Mouse (Mus musculus): Measurements from ENCODE around the gene Ranbp3. TPM values are rescaled to one million over a fixed set of nuclear protein-coding genes. Genes with fewer than 3 reads are reported as not detected.
"Not testable (repeated sequence)": the region's sequence is repeated elsewhere in the genome, so short reads cannot be mapped to it uniquely, and the experiment has no call there.

The Ranbp3 gene
- polyA plus RNA-seq (2011; ENCODE audit: insufficient read depth, insufficient read length, low read depth, missing spikeins): 72.6 and 75.6 TPM in 2 replicates

DNA sequence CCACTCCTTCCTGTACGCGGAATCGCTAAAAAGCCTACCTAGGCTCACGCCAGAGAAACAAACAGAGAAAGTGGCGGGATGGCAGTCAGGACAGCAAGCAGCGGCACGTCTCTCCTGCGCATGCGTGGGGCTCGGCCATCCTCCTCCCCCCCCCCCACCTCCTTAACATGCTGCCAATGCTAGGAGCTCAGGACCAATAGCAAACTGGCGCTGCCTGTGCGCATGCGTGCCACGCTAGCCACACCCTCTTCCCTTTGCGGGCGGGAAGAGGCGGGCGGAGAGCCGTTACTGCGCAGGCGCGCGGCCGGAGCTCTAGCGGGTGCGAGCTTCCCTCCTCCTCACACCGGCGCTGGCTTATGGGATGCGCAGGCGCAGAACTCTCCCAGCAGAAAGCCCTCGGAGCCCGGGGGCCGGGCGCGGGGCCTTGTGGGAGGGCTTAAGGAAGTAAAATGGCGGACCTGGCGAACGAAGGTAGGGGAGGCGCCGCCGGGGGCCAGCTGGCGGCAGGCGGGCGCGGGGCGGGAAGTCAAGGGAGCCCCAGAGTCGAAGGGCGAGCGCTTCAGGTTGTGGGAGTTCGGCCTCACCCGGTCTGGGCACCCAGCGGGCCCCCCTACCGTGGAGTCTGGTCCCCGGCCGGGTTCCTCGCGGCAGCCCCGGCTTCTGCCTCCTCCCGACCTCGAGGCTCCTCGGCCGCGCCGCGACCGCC lies at the start of gene Ranbp3:
TSS of gene Ranbp3 (plus strand) at position 354 of the 706 bp plus-strand sequence.
- Histone ChIP-seq H3K4me3 (ENCODE audit: low read depth, low read length) (peak within 1 kb of the TSS; percentile 91), H3K27ac (ENCODE audit: insufficient read depth, low read length) (peak within 1 kb of the TSS; percentile 88), H3K27me3 (ENCODE audit: control insufficient read depth, insufficient read depth, low read length, poor library complexity, severe bottlenecking) (no peaks in the 10 kb centered on the region), H3K36me3 (ENCODE audit: control insufficient read depth, insufficient read depth, low read length, poor library complexity, severe bottlenecking) (0 out of 2 replicates have a peak, but pooled peaks cover 3% of the 10 kb centered on the region), H3K9me3 (replicated peaks; ENCODE audit: control insufficient read depth, insufficient read depth, low read length, poor library complexity, severe bottlenecking) (no peaks in the 10 kb centered on the region), H3K9ac (ENCODE audit: low read depth, poor library complexity, severe bottlenecking) (peak within 1 kb of the TSS; percentile 99), H3K4me1 (ENCODE audit: control insufficient read depth, insufficient read depth, low read length) (no peaks in the 10 kb centered on the region)
- no peak for TF ChIP-seq CTCF (IDR thresholded peaks at IDR 0.05; ENCODE audit: low read depth, low read length)
- TF ChIP-seq POLR2A (IDR thresholded peaks at IDR 0.05; ENCODE audit: insufficient read depth, low read length): peak; percentile 78
- no peak for TF ChIP-seq EP300 (IDR thresholded peaks at IDR 0.05; ENCODE audit: insufficient read depth, low read depth, low read length)

DNA sequence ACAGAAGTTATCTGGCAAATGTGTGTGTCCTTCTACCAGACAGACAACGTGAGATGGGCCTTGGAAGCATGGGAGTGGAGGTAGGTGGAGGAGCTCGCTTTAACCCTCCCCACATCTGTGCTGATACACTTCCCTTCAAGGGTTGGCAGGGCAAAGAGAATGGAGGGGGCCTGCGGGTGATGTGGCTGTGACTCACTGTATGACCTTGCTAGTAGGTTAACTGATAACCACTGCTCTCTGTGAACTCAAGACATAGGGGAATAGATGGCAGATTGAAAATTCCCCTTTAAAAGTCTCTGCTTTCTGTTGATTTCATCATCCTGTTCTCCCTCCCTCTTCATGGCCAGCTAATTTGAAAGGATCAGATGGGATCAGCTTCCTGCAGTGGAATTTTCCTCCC lies 47.6 kb upstream of the Ranbp3 start:
- no peaks in the 10 kb centered on the region for H3K9me3 ChIP-seq (replicated peaks; ENCODE audit: control insufficient read depth, insufficient read depth, low read length, poor library complexity, severe bottlenecking)
- H3K27ac ChIP-seq (ENCODE audit: insufficient read depth, low read length): no peak overlapping the region
- no peaks in the 10 kb centered on the region for H3K27me3 ChIP-seq (ENCODE audit: control insufficient read depth, insufficient read depth, low read length, poor library complexity, severe bottlenecking)
- peaks cover 2% of the 10 kb centered on the region for H3K4me1 ChIP-seq (ENCODE audit: control insufficient read depth, insufficient read depth, low read length)
- 0 out of 2 replicates have a peak overlapping the region, but pooled peaks have one; percentile 2 for H3K4me3 ChIP-seq (ENCODE audit: low read depth, low read length)
- no peak overlapping the region for H3K9ac ChIP-seq (ENCODE audit: low read depth, poor library complexity, severe bottlenecking)
- no peak for TF ChIP-seq POLR2A (IDR thresholded peaks at IDR 0.05; ENCODE audit: insufficient read depth, low read length)
- peaks cover 8% of the 10 kb centered on the region for H3K36me3 ChIP-seq (ENCODE audit: control insufficient read depth, insufficient read depth, low read length, poor library complexity, severe bottlenecking)

DNA sequence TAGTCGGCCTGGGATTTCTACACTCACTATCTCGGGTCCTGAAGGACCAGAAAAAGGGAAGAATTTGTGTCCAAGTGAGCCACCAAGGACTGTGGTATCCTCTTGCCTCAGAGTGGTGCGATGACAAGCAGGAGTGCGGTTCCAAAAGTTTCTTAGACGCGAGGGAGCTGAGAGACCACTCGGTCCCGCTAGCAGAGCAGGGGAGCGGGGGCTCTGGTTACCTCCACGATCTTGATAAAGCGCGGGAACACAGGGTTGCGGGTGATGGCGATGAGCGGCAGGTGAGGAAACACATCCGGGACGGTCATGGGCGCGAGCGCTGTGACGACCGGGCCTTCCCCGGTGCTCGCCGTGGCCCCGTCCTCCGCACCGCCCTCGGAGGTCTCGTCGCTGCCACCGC lies 46.8 kb upstream of the Ranbp3 start:
- no peaks in the 10 kb centered on the region for H3K27me3 ChIP-seq (ENCODE audit: control insufficient read depth, insufficient read depth, low read length, poor library complexity, severe bottlenecking)
- H3K36me3 ChIP-seq (ENCODE audit: control insufficient read depth, insufficient read depth, low read length, poor library complexity, severe bottlenecking): peaks cover 4% of the 10 kb centered on the region
- H3K9ac ChIP-seq (ENCODE audit: low read depth, poor library complexity, severe bottlenecking): peak overlapping the region; percentile 74
- no peaks in the 10 kb centered on the region for H3K9me3 ChIP-seq (replicated peaks; ENCODE audit: control insufficient read depth, insufficient read depth, low read length, poor library complexity, severe bottlenecking)
- TF ChIP-seq POLR2A (IDR thresholded peaks at IDR 0.05; ENCODE audit: insufficient read depth, low read length) (no peak), CTCF (IDR thresholded peaks at IDR 0.05; ENCODE audit: low read depth, low read length) (no peak), EP300 (IDR thresholded peaks at IDR 0.05; ENCODE audit: insufficient read depth, low read depth, low read length) (no peak)
- H3K4me1 ChIP-seq (ENCODE audit: control insufficient read depth, insufficient read depth, low read length): peaks cover 2% of the 10 kb centered on the region
- H3K4me3 ChIP-seq (ENCODE audit: low read depth, low read length): peak overlapping the region; percentile 95
- no peak overlapping the region for H3K27ac ChIP-seq (ENCODE audit: insufficient read depth, low read length)

DNA sequence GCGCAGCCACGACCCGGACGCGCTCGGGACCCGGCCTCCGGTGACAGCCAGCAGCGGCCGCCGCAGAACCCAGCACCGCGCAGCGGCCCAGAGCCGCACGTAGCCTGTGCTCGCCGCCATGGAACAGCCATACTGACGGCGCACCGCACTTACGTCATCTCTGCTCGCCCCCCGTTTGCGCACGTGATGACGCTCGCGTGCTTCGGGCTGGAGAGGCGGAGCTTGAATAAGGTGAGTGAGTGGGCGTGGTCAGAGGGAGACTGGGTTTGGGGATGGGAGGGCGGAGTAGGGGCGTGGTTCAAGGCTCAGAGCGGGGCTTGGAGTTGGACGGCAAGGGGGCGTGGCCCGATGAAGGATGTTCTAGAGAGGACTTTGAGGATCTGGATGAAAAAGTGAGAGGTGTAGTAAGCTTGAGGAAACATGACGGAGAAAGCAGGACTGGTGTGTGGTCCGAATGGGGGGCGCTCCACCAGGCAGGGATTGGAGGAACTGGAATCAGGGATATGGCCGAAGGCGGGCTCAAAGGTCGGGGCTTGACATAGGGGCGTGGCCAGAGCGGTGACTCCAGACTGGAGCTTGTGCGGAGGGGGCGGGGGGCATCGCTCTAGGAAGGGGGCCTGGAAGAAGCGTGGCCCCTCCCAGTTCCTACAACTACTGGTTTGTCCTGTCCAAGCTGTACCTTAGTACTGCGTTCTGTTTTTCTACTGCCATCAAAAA lies 46.2 kb upstream of the Ranbp3 start, which contains the start of gene Lonp1:
TSS of gene Lonp1 (minus strand) at position 134 of the 717 bp plus-strand sequence.
- Histone ChIP-seq H3K4me1 (ENCODE audit: control insufficient read depth, insufficient read depth, low read length) (peaks cover 2% of the 10 kb centered on the region), H3K27ac (ENCODE audit: insufficient read depth, low read length) (peak within 1 kb of the TSS; percentile 54), H3K36me3 (ENCODE audit: control insufficient read depth, insufficient read depth, low read length, poor library complexity, severe bottlenecking) (peaks cover 4% of the 10 kb centered on the region), H3K4me3 (ENCODE audit: low read depth, low read length) (peak within 1 kb of the TSS; percentile 95), H3K9me3 (replicated peaks; ENCODE audit: control insufficient read depth, insufficient read depth, low read length, poor library complexity, severe bottlenecking) (no peaks in the 10 kb centered on the region), H3K9ac (ENCODE audit: low read depth, poor library complexity, severe bottlenecking) (peak within 1 kb of the TSS; percentile 74), H3K27me3 (ENCODE audit: control insufficient read depth, insufficient read depth, low read length, poor library complexity, severe bottlenecking) (no peaks in the 10 kb centered on the region)
- TF ChIP-seq EP300 (IDR thresholded peaks at IDR 0.05; ENCODE audit: insufficient read depth, low read depth, low read length): peak; percentile 69; the same call in 1 of the 2 replicates
- peak; percentile 23 for TF ChIP-seq POLR2A (IDR thresholded peaks at IDR 0.05; ENCODE audit: insufficient read depth, low read length)
- no peak for TF ChIP-seq CTCF (IDR thresholded peaks at IDR 0.05; ENCODE audit: low read depth, low read length)

DNA sequence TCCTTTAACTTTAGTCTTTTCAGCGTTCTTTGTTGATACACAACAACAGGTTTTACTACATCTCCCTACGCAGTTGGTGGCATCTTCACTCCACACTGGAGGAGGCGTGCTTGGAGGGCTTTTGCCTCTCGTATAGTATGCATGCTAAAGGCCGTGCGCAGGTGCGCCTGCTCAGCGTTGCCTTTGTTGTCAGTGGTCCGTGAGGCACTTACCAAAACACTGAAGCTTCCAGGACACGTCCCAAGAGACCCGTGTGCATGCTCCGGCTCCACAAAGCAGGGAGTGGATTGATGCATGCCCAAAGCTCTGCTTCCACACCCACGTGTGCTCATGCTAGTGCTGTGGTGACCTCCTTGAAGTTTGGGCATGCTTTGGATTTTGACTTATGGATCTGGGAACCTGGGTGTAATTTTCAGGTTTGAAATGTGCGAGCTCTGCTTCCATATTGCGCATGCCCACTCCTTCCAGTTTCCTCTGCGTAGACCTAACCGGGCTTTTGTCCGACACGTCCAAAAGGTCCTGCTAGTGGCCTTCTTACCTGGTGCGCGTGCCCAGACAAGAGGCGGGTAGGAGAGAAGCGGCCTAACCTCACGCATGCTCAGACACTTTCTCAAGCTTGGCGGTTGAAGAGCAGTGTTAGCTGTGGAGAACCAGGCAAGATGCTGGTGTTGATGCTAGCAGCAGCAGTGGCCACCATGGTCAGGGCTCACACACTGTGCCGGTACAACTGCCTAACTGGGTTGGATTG lies 45.4 kb upstream of the Ranbp3 start, which contains the start of gene Catsperd:
TSS of gene Catsperd (plus strand) at position 614 of the 748 bp plus-strand sequence.
- H3K4me1 ChIP-seq (ENCODE audit: control insufficient read depth, insufficient read depth, low read length): peaks cover 5% of the 10 kb centered on the region
- H3K27ac ChIP-seq (ENCODE audit: insufficient read depth, low read length): peak within 1 kb of the TSS; percentile 54
- peak within 1 kb of the TSS; percentile 76 for H3K4me3 ChIP-seq (ENCODE audit: low read depth, low read length)
- no peaks in the 10 kb centered on the region for H3K27me3 ChIP-seq (ENCODE audit: control insufficient read depth, insufficient read depth, low read length, poor library complexity, severe bottlenecking)
- H3K9me3 ChIP-seq (replicated peaks; ENCODE audit: control insufficient read depth, insufficient read depth, low read length, poor library complexity, severe bottlenecking): no peaks in the 10 kb centered on the region
- H3K36me3 ChIP-seq (ENCODE audit: control insufficient read depth, insufficient read depth, low read length, poor library complexity, severe bottlenecking): peaks cover under 1% of the 10 kb centered on the region; the same call in 1 of the 2 replicates
- peak within 1 kb of the TSS; percentile 17; the same call in 1 of the 2 replicates for H3K9ac ChIP-seq (ENCODE audit: low read depth, poor library complexity, severe bottlenecking)
- TF ChIP-seq EP300 (IDR thresholded peaks at IDR 0.05; ENCODE audit: insufficient read depth, low read depth, low read length): no peak
- TF ChIP-seq POLR2A (IDR thresholded peaks at IDR 0.05; ENCODE audit: insufficient read depth, low read length): peak; percentile 18
- TF ChIP-seq CTCF (IDR thresholded peaks at IDR 0.05; ENCODE audit: low read depth, low read length): no peak

DNA sequence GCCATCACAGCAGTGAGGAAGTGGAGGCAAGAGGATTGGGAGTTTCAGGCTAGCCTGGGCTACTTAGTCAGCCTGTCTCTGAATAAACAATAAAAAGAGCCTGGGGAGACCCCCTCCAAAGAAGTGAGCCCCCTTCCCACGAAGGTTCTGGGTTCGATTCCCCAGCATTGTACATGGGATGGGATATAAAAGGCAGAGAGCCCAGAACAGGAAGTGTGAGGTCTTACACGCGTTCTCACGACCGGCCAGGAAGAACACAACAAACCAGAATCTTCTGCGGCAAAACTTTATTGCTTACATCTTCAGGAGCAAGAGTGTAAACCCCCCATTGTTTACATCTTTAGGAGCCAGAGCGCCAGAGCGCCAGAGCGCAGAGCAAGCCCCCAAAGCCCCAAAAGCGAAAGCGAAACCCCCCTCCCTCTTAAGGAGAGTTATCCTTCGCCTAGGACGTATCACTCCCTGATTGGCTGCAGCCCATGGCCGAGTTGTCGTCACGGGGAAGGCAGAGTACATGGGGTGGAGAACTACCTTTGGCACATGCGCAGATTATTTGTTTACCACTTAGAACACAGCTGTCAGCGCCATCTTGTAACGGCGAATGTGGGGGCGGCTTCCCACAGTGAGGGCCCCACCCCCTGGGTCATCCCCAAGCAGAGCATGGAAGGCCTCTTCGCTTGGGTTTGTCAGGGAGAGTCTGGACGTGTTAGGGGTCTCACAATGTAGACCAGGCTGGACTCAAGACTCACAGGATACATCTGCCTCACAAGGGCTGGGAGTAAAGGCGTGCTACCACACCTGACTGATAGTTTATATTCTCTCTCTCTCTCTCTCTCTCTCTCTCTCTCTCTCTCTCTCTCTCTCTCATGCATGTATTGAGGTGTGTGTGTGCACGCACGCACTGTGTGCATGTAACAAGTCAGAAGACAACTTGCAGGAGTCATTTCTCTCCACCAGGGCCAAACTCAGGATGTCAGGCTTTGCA lies 43.0 kb upstream of the Ranbp3 start:
- H3K9me3 ChIP-seq (replicated peaks; ENCODE audit: control insufficient read depth, insufficient read depth, low read length, poor library complexity, severe bottlenecking); H3K36me3 ChIP-seq (ENCODE audit: control insufficient read depth, insufficient read depth, low read length, poor library complexity, severe bottlenecking); H3K4me3 ChIP-seq (ENCODE audit: low read depth, low read length); H3K4me1 ChIP-seq (ENCODE audit: control insufficient read depth, insufficient read depth, low read length); H3K9ac ChIP-seq (ENCODE audit: low read depth, poor library complexity, severe bottlenecking); H3K27me3 ChIP-seq (ENCODE audit: control insufficient read depth, insufficient read depth, low read length, poor library complexity, severe bottlenecking); H3K27ac ChIP-seq (ENCODE audit: insufficient read depth, low read length): not testable (repeated sequence)
